Mouse (Mus musculus): ENCODE measurements around the gene Tmem40. TPM values are rescaled to one million over a fixed set of nuclear protein-coding genes. Genes with fewer than 3 reads are reported as not detected.

The Tmem40 gene
- polyA plus RNA-seq, 1 experiment from 2014 or later = 2.2 TPM

DNA sequence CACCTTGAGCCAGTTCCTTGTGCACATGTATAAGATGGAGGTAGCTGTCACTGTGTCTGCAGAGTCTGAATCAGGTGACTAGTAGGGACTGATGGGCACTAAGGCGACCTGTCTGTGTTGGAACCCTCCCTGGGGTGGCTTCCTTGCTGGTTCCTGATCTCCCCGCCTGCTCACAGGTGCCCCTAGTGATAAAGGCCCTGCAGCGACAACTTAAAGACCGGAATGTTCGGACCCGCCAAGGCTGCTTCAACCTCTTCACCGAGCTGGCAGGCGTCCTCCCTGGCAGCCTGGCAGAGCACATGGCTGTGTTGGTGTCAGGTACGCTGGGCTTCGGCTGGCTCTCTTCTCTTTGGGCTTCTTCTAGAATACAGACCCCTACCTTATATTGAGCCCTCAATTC, 28.8 kb upstream of the Tmem40 start:
- Histone ChIP-seq H3K27ac (no peak overlapping the region), H3K9ac (no peak overlapping the region), H3K4me1 (0 out of 2 replicates have a peak, but pooled peaks cover 7% of the 10 kb centered on the region), H3K36me3 (peaks cover 97% of the 10 kb centered on the region), H3K27me3 (no peaks in the 10 kb centered on the region), H3K4me2 (no peak overlapping the region), H3K9me3 (replicated peaks) (no peaks in the 10 kb centered on the region), H3K4me3 (replicated peaks) (no peak overlapping the region)
- WGBS = 81% methylated on average over 10 of the region's 10 CpGs
- no peak for ATAC-seq (replicated peaks; ENCODE audit: low FRiP score)

DNA sequence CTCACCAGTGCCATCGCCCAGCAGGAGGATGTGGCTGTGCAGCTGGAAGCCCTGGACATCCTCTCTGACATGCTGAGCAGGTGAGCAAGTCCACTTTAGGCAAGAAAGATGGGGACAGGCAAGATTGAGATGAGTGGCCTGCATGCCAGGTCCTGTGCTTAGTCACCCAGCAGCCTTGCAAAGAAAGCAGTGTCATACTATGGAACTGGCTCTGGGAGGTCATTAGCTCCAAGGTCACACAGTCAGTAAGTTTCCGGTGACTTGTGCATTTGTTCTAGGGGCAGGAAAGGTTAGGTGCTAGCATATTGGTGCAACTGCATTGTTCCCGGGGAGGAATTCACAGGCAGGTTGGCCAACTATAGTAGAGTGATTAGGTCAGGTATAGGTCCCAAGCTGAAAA, 20.6 kb upstream of the Tmem40 start:
- Histone ChIP-seq H3K4me2 (no peak overlapping the region), H3K4me3 (replicated peaks) (no peak overlapping the region), H3K9ac (no peak overlapping the region), H3K27ac (no peak overlapping the region), H3K9me3 (replicated peaks) (no peaks in the 10 kb centered on the region), H3K27me3 (no peaks in the 10 kb centered on the region), H3K36me3 (peaks cover 92% of the 10 kb centered on the region), H3K4me1 (no peaks in the 10 kb centered on the region)
- 89% methylated on average over 3 of the region's 3 CpGs for WGBS
- ATAC-seq (replicated peaks; ENCODE audit: low FRiP score) = no peak

DNA sequence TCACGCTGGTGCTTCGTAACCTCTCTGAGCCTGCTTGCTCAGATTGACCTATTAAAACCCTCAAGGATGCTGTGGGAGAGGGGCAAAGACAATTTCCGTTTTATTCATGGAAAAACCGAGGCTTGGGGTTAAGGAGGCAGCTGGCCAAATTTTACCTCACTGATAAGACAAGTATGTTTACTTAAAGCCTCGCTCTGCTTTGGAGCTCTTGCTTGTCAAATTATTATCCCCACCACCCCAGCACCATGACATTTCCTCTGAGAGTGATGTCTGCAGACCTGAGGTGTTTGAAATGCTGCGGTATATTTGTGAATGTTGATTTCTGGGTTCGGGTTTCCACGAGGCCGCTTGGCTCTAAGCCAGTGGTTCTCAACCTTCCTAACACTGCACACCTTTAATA, 14.2 kb upstream of the Tmem40 start:
- Histone ChIP-seq H3K4me1 (peaks cover 29% of the 10 kb centered on the region), H3K27ac (no peak overlapping the region), H3K9me3 (replicated peaks) (no peaks in the 10 kb centered on the region), H3K4me3 (replicated peaks) (peak overlapping the region; percentile 78), H3K9ac (no peak overlapping the region), H3K36me3 (peaks cover 33% of the 10 kb centered on the region), H3K4me2 (peak overlapping the region; percentile 82), H3K27me3 (no peaks in the 10 kb centered on the region)
- 45% methylated on average over 9 of the region's 9 CpGs for WGBS
- ATAC-seq (replicated peaks; ENCODE audit: low FRiP score) = no peak

GRCm38 (mm10) chr6:115775838-115776237, 13.6 kb upstream of the Tmem40 start:
- Histone ChIP-seq H3K4me2 (peak overlapping the region; percentile 82), H3K4me3 (replicated peaks) (peak overlapping the region; percentile 78), H3K9me3 (replicated peaks) (no peaks in the 10 kb centered on the region), H3K27ac (peak overlapping the region; percentile 78; the same call in 1 of the 2 replicates), H3K36me3 (peaks cover 27% of the 10 kb centered on the region), H3K9ac (peak overlapping the region; percentile 80), H3K27me3 (no peaks in the 10 kb centered on the region), H3K4me1 (peaks cover 29% of the 10 kb centered on the region)
- no peak for ATAC-seq (replicated peaks; ENCODE audit: low FRiP score)
- WGBS = 37% methylated on average over 3 of the region's 3 CpGs

DNA sequence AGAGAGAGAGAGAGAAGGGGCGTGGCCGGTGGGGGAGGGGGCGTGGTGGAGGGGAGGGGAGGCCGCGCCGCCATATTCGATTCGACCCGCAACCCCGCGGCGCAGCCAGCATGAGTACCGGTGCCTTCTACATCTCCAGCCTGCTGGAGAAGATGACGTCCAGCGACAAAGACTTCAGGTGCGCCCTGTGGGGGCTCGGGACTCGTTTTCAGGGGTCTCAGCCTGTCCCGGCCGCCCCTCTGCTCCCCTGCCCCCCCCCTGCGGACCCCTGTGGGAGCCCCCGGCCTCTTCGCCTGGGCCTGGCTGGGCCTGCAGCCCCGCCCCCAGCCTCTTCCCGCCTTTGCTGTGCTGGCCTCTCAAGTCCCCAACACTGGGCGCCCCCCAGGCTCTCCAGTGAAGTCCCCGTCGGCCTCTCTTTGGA, 12.3 kb upstream of the Tmem40 start, which contains the start of gene Cand2:
Gene Cand2 (plus strand): TSS at position 38 of the 421 bp plus-strand sequence.
- WGBS = 0% methylated on average over 21 of the region's 28 CpGs
- H3K27ac ChIP-seq = peak within 1 kb of the TSS; percentile 78
- H3K4me2 ChIP-seq = peak within 1 kb of the TSS; percentile 82
- peak within 1 kb of the TSS; percentile 80 for H3K9ac ChIP-seq
- ATAC-seq (replicated peaks; ENCODE audit: low FRiP score) = peak; percentile 89
- no peaks in the 10 kb centered on the region for H3K9me3 ChIP-seq (replicated peaks)
- peaks cover 14% of the 10 kb centered on the region for H3K36me3 ChIP-seq
- H3K27me3 ChIP-seq = no peaks in the 10 kb centered on the region
- peaks cover 29% of the 10 kb centered on the region for H3K4me1 ChIP-seq
- H3K4me3 ChIP-seq (replicated peaks) = peak within 1 kb of the TSS; percentile 78

DNA sequence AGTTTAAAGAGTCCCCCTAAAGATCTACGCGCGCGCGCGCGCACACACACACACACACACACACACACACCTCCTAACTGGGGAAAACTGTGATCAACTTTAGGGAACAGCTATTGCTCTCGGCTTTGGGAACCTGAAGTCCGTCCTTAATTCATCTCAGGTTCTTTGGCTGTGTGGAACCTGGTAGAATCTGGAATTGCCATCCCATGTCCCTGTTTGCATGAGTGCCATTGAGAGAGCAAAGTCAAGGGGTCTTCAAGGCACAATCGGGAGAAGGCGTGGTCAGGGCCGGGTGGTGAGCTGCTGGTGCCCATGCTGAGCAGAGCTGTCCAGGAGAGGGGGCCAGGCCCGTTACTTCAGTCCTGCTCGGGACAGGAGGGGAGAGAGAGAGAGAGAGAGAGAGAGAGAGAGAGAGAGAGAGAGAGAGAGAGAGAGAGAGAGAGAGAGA, 11.8 kb upstream of the Tmem40 start:
- ATAC-seq (replicated peaks; ENCODE audit: low FRiP score) = peak; percentile 89
- Histone ChIP-seq H3K27ac (peak overlapping the region; percentile 75), H3K4me3 (replicated peaks) (peak overlapping the region; percentile 78), H3K36me3 (peaks cover 11% of the 10 kb centered on the region), H3K4me1 (peaks cover 29% of the 10 kb centered on the region), H3K4me2 (peak overlapping the region; percentile 82), H3K9ac (peak overlapping the region; percentile 38; the same call in 1 of the 2 replicates), H3K27me3 (no peaks in the 10 kb centered on the region), H3K9me3 (replicated peaks) (no peaks in the 10 kb centered on the region)
- under 1% methylated on average over 14 of the region's 14 CpGs for WGBS

GRCm38 (mm10) chr6:115772604-115773003, 10.4 kb upstream of the Tmem40 start:
- 56% methylated on average over 1 of the region's 1 CpGs for WGBS
- ATAC-seq (replicated peaks; ENCODE audit: low FRiP score) = no peak

DNA sequence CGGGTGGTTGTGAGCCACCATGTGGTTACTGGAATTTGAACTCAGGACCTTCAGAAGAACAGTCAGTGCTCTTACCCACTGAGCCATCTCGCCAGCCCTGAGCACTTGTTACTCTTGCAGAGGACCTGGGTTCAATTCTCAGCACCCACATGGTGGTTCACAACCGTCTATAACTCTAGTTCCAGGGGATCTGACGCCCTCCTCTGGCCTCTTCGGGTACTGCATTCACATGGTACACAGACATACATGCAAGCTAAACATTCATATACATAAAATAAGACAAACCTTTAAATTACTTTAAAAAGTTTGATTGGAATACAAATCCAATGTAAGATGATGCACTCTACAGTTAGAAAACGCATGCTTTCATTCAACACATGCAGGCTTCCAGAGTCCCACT, 10.0 kb upstream of the Tmem40 start:
- ATAC-seq (replicated peaks; ENCODE audit: low FRiP score) = no peak
- no peak overlapping the region for H3K4me3 ChIP-seq (replicated peaks)
- 81% methylated on average over 6 of the region's 6 CpGs for WGBS
- H3K9ac ChIP-seq = no peak overlapping the region
- peaks cover 29% of the 10 kb centered on the region for H3K4me1 ChIP-seq
- H3K9me3 ChIP-seq (replicated peaks) = no peaks in the 10 kb centered on the region
- no peaks in the 10 kb centered on the region for H3K36me3 ChIP-seq
- no peak overlapping the region for H3K27ac ChIP-seq
- no peak overlapping the region for H3K4me2 ChIP-seq
- H3K27me3 ChIP-seq = no peaks in the 10 kb centered on the region

More at GRCm38 (mm10) chr6:115772604-115773003, 10.4 kb upstream of the Tmem40 start:
- no peak overlapping the region for H3K4me3 ChIP-seq (replicated peaks)
- H3K9me3 ChIP-seq (replicated peaks) = no peaks in the 10 kb centered on the region
- no peak overlapping the region for H3K9ac ChIP-seq
- no peaks in the 10 kb centered on the region for H3K27me3 ChIP-seq
- no peak overlapping the region for H3K4me2 ChIP-seq
- H3K27ac ChIP-seq = no peak overlapping the region
- peaks cover 3% of the 10 kb centered on the region; the same call in 1 of the 2 replicates for H3K36me3 ChIP-seq
- peaks cover 29% of the 10 kb centered on the region for H3K4me1 ChIP-seq

DNA sequence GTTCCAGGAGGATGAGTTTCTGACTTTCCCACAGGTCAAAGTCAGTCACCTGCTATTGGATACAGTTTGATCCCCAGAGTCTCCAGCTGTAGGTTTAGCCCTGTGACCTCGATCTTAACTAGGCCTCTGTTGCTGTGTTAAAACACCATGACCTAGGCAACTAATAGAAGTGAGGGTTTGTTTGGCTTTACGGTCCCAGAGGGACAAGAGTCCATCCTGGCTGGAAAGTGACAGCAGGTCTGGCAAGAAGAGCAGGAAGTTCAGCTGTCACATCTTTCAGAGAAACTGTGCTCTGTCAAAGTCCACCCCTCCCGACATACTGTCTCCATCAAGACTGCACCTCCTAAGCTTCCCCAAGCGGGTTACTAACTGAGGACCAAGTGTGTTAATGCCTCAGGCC, 8.6 kb upstream of the Tmem40 start:
- 55% methylated on average over 4 of the region's 4 CpGs for whole genome bisulfite sequencing
- H3K36me3 ChIP-seq = no peaks in the 10 kb centered on the region
- no peaks in the 10 kb centered on the region for H3K27me3 ChIP-seq
- no peak for ATAC-seq (replicated peaks; ENCODE audit: low FRiP score)
- peaks cover 18% of the 10 kb centered on the region for H3K4me1 ChIP-seq
- no peaks in the 10 kb centered on the region for H3K9me3 ChIP-seq (replicated peaks)
- no peak overlapping the region for H3K9ac ChIP-seq
- H3K27ac ChIP-seq = no peak overlapping the region
- H3K4me3 ChIP-seq (replicated peaks) = no peak overlapping the region
- H3K4me2 ChIP-seq = no peak overlapping the region

GRCm38 (mm10) chr6:115770059-115770670, 8.0 kb upstream of the Tmem40 start:
- WGBS = 82% methylated on average over 20 of the region's 20 CpGs
- peaks cover 12% of the 10 kb centered on the region for H3K4me1 ChIP-seq
- no peak for ATAC-seq (replicated peaks; ENCODE audit: low FRiP score)
- H3K9me3 ChIP-seq (replicated peaks) = no peaks in the 10 kb centered on the region
- H3K36me3 ChIP-seq = no peaks in the 10 kb centered on the region
- no peaks in the 10 kb centered on the region for H3K27me3 ChIP-seq
- H3K4me2 ChIP-seq = no peak overlapping the region
- H3K9ac ChIP-seq = no peak overlapping the region
- H3K4me3 ChIP-seq (replicated peaks) = no peak overlapping the region
- H3K27ac ChIP-seq = no peak overlapping the region

DNA sequence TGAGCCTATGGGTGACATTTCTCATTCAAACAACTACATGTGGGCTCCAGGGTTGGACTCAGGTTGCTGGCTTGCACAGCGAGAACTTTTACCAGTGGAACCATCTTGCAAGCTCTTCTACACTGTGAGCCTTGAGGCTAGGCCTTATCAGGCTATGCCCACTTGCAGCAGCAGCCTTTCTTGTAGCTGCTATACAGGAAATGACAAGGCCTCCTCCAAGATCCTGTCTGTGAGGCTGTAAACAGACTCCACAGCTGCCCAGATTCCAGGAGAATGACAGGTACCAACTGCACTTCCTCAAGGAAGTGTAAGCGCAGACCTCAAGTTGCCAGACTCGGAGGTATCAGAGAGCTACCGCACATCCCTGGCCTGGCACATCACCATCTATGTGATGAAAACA, 6.0 kb upstream of the Tmem40 start:
- Histone ChIP-seq H3K4me3 (replicated peaks) (no peak overlapping the region), H3K4me2 (no peak overlapping the region), H3K4me1 (peaks cover 15% of the 10 kb centered on the region), H3K9me3 (replicated peaks) (no peaks in the 10 kb centered on the region), H3K27ac (peak overlapping the region; percentile 70), H3K27me3 (no peaks in the 10 kb centered on the region), H3K36me3 (no peaks in the 10 kb centered on the region), H3K9ac (no peak overlapping the region)
- no peak for ATAC-seq (replicated peaks; ENCODE audit: low FRiP score)
- 62% methylated on average over 4 of the region's 4 CpGs for WGBS

- Histone ChIP-seq H3K27me3 (no peaks in the 10 kb centered on the region), H3K9me3 (replicated peaks) (no peaks in the 10 kb centered on the region), H3K36me3 (no peaks in the 10 kb centered on the region), H3K27ac (0 out of 2 replicates have a peak overlapping the region, but pooled peaks have one; percentile 47), H3K9ac (no peak overlapping the region), H3K4me3 (replicated peaks) (no peak overlapping the region), H3K4me1 (peaks cover 21% of the 10 kb centered on the region), H3K4me2 (no peak overlapping the region)
- 39% methylated on average over 9 of the region's 9 CpGs for WGBS
- ATAC-seq (replicated peaks; ENCODE audit: low FRiP score) = no peak
These were observed 5.1 kb upstream of the Tmem40 start for GRCm38 (mm10) chr6:115767357-115767756.

Measured in kidney, embryonic 15.5 days (tissue).